Mouse (Mus musculus) ES-Bruce4 (cell line): ENCODE results near the gene Scn2a.

ENCODE experiments used
- CTCF ChIP-seq: IDR thresholded peaks from one replicate; pipeline ENCODE4 v1.8.1; 2011; ENCODE audit warnings: low read depth, low read length
- EP300 ChIP-seq: IDR thresholded peaks from 2 replicates; pipeline ENCODE4 v1.6.1; 2011; ENCODE audit warnings: low read depth, low read length; ENCODE audit not compliant: insufficient read depth
- POLR2A ChIP-seq: IDR thresholded peaks from one replicate; pipeline ENCODE4 v1.8.1; 2011; ENCODE audit warnings: low read length; ENCODE audit not compliant: insufficient read depth

DNA sequence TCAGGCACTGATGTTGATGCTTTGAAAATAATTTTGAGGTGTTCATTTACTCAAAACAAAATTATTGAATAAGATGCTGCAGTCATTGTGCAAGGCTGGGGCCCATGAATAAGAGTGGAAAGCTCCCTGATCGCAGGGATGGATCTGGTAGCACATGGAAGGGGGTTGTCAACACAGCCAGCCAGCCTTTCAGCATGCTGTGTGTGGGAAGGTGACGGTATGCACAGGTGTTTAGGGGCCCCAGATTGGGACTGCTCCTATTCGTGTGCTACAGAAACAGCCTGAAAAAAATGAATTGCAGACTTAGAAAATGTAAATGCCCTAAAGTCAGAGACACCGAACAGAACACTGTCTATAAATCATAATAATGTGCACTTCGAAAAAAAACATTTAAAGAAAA, 32.9 kb upstream of the Scn2a start:
- no peak for TF ChIP-seq CTCF
- no peak for TF ChIP-seq EP300
- no peak for TF ChIP-seq POLR2A
